Mouse (Mus musculus): ENCODE results near the gene Notch3.
A peak's percentile ranks its signal among the peaks of the same experiment; 100 is the strongest.

- TF ChIP-seq POLR2A (IDR thresholded peaks at IDR 0.05; ENCODE audit: borderline replicate concordance, extremely low read depth, insufficient read depth, insufficient read length, poor library complexity, severe bottlenecking) (no peak), CTCF (IDR thresholded peaks at IDR 0.05; ENCODE audit: borderline replicate concordance, extremely low read depth, insufficient read depth, insufficient read length) (peak; percentile 13; the same call in 1 of the 2 replicates)
Measured at GRCm38 (mm10) chr17:32092895-32093294, 73.8 kb downstream of the Notch3 start.
